Mouse (Mus musculus): ENCODE measurements around the gene Fat1. TPM values are rescaled to one million over a fixed set of nuclear protein-coding genes. Genes with fewer than 3 reads are reported as not detected.

Fat1 gene
- not detected in 4 replicates for total RNA-seq (2023; ENCODE audit: inconsistent age)

DNA sequence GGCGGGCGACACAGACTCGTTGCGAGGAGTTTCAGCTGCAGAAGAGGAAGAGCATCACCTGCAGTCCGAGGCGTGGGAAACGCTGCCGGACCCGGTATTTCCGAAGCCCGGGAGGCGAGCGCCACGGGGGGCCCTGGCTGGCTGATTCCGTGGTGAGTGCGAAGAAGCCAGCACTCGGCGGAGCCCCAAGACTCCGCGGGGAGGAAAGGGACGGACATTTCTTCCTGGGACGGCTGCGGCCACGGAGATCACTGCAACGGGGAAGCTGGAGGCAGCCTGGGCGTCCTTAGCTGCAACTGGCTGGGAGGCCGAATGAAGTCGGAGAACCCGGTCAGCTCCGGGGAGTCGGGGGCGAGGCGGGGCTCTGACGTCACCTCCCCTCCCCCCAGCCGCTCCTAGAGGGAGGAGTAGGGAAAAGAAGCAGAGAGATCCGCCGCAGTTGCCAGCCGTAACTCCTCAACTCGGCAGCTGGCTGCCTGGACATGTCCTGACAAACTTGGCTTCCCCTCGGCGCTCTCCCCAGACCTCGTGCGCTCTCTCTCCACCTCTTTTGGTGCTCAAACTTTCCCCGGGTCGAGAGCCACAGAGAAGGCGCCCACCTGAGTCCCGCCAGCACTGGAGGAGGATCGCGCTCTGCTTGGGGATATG, at the start of gene Fat1:
Gene Fat1 (plus strand): TSS at position 598 of the 648 bp plus-strand sequence.

DNA sequence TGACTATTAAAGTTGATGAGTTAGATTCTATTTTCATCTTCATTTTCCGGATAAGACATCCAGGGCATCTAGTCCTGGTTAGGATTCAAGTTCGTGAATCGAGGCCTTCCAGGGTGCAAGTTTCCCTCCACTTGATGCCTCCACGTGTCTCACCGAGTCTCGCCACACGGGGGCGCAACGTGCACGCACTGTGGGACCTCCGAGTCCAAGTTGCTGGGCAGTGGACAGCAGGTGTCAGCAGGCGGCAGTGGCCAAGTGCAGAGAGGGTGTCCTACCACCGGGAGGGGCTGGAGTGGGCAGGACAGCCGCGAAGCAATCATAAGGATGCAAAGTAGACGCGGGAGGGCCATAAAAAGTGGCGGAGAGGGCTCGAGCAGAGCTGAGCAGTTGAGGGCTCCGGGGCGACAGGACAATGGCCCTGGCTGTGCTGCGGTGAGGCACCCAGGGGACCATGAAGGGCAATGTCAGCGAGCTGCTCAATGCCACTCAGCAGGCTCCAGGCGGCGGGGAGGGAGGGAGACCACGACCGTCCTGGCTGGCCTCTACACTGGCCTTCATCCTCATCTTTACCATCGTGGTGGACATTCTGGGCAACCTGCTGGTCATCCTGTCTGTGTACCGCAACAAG, 133.6 kb downstream of the Fat1 start, which contains the start of gene Mtnr1a:
Gene Mtnr1a (plus strand): TSS at position 379 of the 628 bp plus-strand sequence.

Other genes with a start within 250 kb of the Fat1 start
- not detected in 4 replicates for gene Mtnr1a, start 133.7 kb downstream of the Fat1 start, total RNA-seq (2023; ENCODE audit: inconsistent age)

All from B cell, adult (primary cell).